Mouse (Mus musculus): Measurements from ENCODE around the gene AF067061. TPM values are rescaled to one million over a fixed set of nuclear protein-coding genes. Genes with fewer than 3 reads are reported as not detected.
"Not testable (repeated sequence)": the region's sequence is repeated elsewhere in the genome, so short reads cannot be mapped to it uniquely, and the experiment has no call there.

The AF067061 gene
- polyA plus RNA-seq (2015; fragmentation: Nextera tagmentation; extraction: Ambion mirVana) = not detected in 2 replicates

DNA sequence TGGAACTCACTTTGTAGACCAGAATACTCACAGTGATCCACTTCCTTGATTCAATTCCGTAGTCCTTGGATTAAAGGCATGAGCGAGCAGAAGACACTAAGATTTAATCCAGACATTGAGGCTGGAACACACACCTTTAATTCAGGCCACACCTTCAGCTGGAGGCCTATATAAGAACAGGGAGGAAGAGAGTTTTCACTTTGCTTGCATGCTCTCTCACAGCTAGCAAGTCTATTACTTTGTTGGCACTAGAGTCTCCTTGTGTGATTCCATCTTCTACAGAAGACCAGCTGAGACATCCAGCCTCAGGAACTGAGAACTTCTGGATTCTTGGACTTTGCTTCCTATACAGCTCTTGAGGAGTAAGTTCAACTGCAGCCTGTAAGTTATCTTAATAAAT is at the start of gene AF067061:
Gene AF067061 (plus strand): TSS at position 245 of the 400 bp plus-strand sequence.
- H3K4me3 ChIP-seq (ENCODE audit: low read depth, low read length); H3K27me3 ChIP-seq (ENCODE audit: control insufficient read depth, insufficient read depth, low read depth, low read length); H3K4me2 ChIP-seq (ENCODE audit: low read length); ATAC-seq; H3K36me3 ChIP-seq (ENCODE audit: control insufficient read depth, insufficient read depth, low read length); H3K4me1 ChIP-seq (ENCODE audit: control insufficient read depth, insufficient read depth, low read length); H3K9me3 ChIP-seq (replicated peaks; ENCODE audit: control insufficient read depth, low read length, poor library complexity, severe bottlenecking); H3K9ac ChIP-seq (ENCODE audit: low read depth, low read length); H3K27ac ChIP-seq (ENCODE audit: low read length): not testable (repeated sequence)
- 76% methylated on average over 2 of the region's 2 CpGs for whole genome bisulfite sequencing

DNA sequence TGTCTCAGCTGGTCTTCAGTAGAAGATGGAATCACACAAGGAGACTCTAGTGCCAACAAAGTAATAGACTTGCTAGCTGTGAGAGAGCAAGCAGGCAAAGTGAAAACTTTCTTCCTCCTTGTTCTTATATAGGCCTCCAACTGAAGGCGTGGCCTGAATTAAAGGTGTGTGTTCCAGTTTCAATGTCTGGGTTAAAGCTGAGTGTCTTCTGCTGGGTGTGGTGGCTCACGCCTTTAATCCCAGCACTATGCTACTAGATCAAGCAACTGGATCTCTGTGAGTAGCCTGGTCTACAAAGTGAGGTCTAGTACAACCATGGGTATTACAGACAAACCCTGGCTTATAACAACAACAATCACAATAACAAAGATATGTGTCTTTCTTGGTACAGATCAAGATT is 47.1 kb upstream of the AF067061 start, which contains the start of gene Gm21762:
Gene Gm21762 (minus strand): TSS at position 101 of the 400 bp plus-strand sequence.
- not testable (repeated sequence) for H3K27ac ChIP-seq (ENCODE audit: low read length); H3K36me3 ChIP-seq (ENCODE audit: control insufficient read depth, insufficient read depth, low read length)
- WGBS = no CpG with 5 or more reads among the region's 2 CpGs

GRCm38 (mm10) chr13:120220922-120221321 is 42.0 kb upstream of the AF067061 start:
- H3K9me3 ChIP-seq (replicated peaks; ENCODE audit: control insufficient read depth, low read length, poor library complexity, severe bottlenecking); ATAC-seq; H3K27me3 ChIP-seq (ENCODE audit: control insufficient read depth, insufficient read depth, low read depth, low read length); H3K4me1 ChIP-seq (ENCODE audit: control insufficient read depth, insufficient read depth, low read length); H3K4me3 ChIP-seq (ENCODE audit: low read depth, low read length); H3K9ac ChIP-seq (ENCODE audit: low read depth, low read length); H3K27ac ChIP-seq (ENCODE audit: low read length); H3K4me2 ChIP-seq (ENCODE audit: low read length); H3K36me3 ChIP-seq (ENCODE audit: control insufficient read depth, insufficient read depth, low read length): not testable (repeated sequence)
- 77% methylated on average over 5 of the region's 5 CpGs for WGBS

More for the DNA sequence above, 47.1 kb upstream of the AF067061 start, which contains the start of gene Gm21762:
- not testable (repeated sequence) for H3K4me2 ChIP-seq (ENCODE audit: low read length); H3K4me1 ChIP-seq (ENCODE audit: control insufficient read depth, insufficient read depth, low read length); ATAC-seq; H3K27me3 ChIP-seq (ENCODE audit: control insufficient read depth, insufficient read depth, low read depth, low read length); H3K4me3 ChIP-seq (ENCODE audit: low read depth, low read length); H3K9ac ChIP-seq (ENCODE audit: low read depth, low read length); H3K9me3 ChIP-seq (replicated peaks; ENCODE audit: control insufficient read depth, low read length, poor library complexity, severe bottlenecking)

GRCm38 (mm10) chr13:120223012-120223659 is 39.8 kb upstream of the AF067061 start:
- ATAC-seq = not testable (repeated sequence)

DNA sequence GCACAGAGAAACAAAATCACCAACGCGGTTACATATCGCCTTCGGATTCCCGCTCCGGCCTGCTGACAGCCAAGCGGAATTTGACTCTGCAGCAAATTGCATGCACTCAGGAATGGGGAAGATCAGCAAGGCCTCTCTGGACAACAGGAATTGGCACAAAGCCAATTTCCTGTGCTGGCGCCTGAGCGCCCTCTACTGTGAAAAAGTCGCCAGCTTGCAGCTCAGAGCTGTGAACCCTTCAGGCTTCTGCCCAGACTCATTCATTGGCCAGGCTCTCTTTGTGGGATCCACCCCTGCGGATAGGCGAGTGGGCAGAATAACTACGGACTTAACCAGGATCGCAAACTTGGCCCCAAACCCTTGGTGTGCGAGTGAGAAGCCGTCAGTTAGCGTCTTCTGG is 31.1 kb upstream of the AF067061 start:
- not testable (repeated sequence) for H3K4me1 ChIP-seq (ENCODE audit: control insufficient read depth, insufficient read depth, low read length); H3K27me3 ChIP-seq (ENCODE audit: control insufficient read depth, insufficient read depth, low read depth, low read length); H3K4me2 ChIP-seq (ENCODE audit: low read length); H3K9ac ChIP-seq (ENCODE audit: low read depth, low read length); H3K36me3 ChIP-seq (ENCODE audit: control insufficient read depth, insufficient read depth, low read length); H3K9me3 ChIP-seq (replicated peaks; ENCODE audit: control insufficient read depth, low read length, poor library complexity, severe bottlenecking); H3K4me3 ChIP-seq (ENCODE audit: low read depth, low read length); H3K27ac ChIP-seq (ENCODE audit: low read length)
- WGBS = 96% methylated on average over 16 of the region's 17 CpGs
- ATAC-seq = peak; percentile 32; the same call in 1 of the 2 replicates

More at GRCm38 (mm10) chr13:120223012-120223659, 39.8 kb upstream of the AF067061 start:
- not testable (repeated sequence) for H3K9me3 ChIP-seq (replicated peaks; ENCODE audit: control insufficient read depth, low read length, poor library complexity, severe bottlenecking); H3K27ac ChIP-seq (ENCODE audit: low read length); H3K4me3 ChIP-seq (ENCODE audit: low read depth, low read length); H3K4me2 ChIP-seq (ENCODE audit: low read length); H3K9ac ChIP-seq (ENCODE audit: low read depth, low read length); H3K27me3 ChIP-seq (ENCODE audit: control insufficient read depth, insufficient read depth, low read depth, low read length); H3K4me1 ChIP-seq (ENCODE audit: control insufficient read depth, insufficient read depth, low read length); H3K36me3 ChIP-seq (ENCODE audit: control insufficient read depth, insufficient read depth, low read length)
- 93% methylated on average over 16 of the region's 25 CpGs for WGBS

DNA sequence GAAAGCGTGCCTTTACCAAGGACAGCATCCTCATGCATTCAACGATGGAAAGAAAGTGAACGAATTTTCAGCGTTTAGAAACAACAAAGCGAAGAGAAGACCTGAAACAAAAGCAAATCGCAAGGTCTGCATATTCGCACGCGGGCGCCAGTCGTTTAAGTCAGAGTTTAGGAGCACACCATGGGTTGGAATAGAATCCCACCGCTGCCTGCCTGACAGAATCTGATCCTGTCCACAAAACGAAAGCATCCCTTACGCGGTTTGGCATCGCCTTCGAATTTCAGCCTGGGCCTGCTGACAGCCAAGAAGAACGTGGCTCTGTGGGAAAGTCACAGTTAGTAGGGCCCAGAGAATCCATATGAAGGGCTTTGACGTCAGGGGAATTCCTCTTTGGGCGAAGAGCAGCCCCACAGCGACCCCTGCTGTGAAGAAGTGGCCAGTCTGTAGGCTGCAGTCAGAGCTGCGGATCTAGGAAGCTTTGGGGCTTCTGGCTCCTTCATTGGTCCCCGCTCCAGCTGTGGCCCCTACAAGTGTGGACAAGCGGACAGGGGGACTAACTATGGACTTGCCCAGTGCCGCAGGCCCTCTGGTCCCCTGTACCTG is 30.4 kb upstream of the AF067061 start:
- ATAC-seq; H3K4me1 ChIP-seq (ENCODE audit: control insufficient read depth, insufficient read depth, low read length); H3K4me2 ChIP-seq (ENCODE audit: low read length); H3K36me3 ChIP-seq (ENCODE audit: control insufficient read depth, insufficient read depth, low read length); H3K9me3 ChIP-seq (replicated peaks; ENCODE audit: control insufficient read depth, low read length, poor library complexity, severe bottlenecking); H3K27me3 ChIP-seq (ENCODE audit: control insufficient read depth, insufficient read depth, low read depth, low read length); H3K4me3 ChIP-seq (ENCODE audit: low read depth, low read length); H3K9ac ChIP-seq (ENCODE audit: low read depth, low read length); H3K27ac ChIP-seq (ENCODE audit: low read length): not testable (repeated sequence)
- WGBS = 76% methylated on average over 13 of the region's 25 CpGs

DNA sequence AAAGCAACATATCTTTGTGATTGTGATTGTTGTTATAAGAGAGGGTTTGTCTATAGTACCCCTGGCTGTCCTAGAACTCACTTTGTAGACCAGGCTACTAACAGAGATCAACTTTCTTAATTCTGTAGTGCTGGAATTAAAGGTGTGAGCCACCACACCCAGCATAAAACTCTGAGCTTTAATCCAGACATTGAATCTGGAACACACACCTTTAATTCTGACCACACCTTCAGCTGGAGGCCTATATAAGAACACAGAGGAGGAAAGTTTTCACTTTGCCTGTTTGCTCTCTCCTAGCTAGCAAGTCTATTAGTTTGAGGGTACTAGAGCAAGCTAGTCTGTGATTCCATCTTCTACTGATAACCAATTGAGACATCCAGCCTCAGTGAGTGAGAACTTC is 24.1 kb upstream of the AF067061 start, which contains the start of gene Gm21731:
Gene Gm21731 (plus strand): TSS at position 301 of the 400 bp plus-strand sequence.
- not testable (repeated sequence) for H3K4me2 ChIP-seq (ENCODE audit: low read length); ATAC-seq; H3K4me1 ChIP-seq (ENCODE audit: control insufficient read depth, insufficient read depth, low read length); H3K36me3 ChIP-seq (ENCODE audit: control insufficient read depth, insufficient read depth, low read length); H3K9ac ChIP-seq (ENCODE audit: low read depth, low read length); H3K27ac ChIP-seq (ENCODE audit: low read length); H3K27me3 ChIP-seq (ENCODE audit: control insufficient read depth, insufficient read depth, low read depth, low read length); H3K4me3 ChIP-seq (ENCODE audit: low read depth, low read length); H3K9me3 ChIP-seq (replicated peaks; ENCODE audit: control insufficient read depth, low read length, poor library complexity, severe bottlenecking)

GRCm38 (mm10) chr13:120251208-120251924 is 11.5 kb upstream of the AF067061 start:
- not testable (repeated sequence) for H3K36me3 ChIP-seq (ENCODE audit: control insufficient read depth, insufficient read depth, low read length); H3K27me3 ChIP-seq (ENCODE audit: control insufficient read depth, insufficient read depth, low read depth, low read length); ATAC-seq; H3K4me1 ChIP-seq (ENCODE audit: control insufficient read depth, insufficient read depth, low read length); H3K4me2 ChIP-seq (ENCODE audit: low read length); H3K9me3 ChIP-seq (replicated peaks; ENCODE audit: control insufficient read depth, low read length, poor library complexity, severe bottlenecking); H3K4me3 ChIP-seq (ENCODE audit: low read depth, low read length); H3K27ac ChIP-seq (ENCODE audit: low read length); H3K9ac ChIP-seq (ENCODE audit: low read depth, low read length)
- WGBS = 88% methylated on average over 2 of the region's 3 CpGs

Measured in midbrain, embryonic 16.5 days (tissue).